In the genomic region with DNA sequence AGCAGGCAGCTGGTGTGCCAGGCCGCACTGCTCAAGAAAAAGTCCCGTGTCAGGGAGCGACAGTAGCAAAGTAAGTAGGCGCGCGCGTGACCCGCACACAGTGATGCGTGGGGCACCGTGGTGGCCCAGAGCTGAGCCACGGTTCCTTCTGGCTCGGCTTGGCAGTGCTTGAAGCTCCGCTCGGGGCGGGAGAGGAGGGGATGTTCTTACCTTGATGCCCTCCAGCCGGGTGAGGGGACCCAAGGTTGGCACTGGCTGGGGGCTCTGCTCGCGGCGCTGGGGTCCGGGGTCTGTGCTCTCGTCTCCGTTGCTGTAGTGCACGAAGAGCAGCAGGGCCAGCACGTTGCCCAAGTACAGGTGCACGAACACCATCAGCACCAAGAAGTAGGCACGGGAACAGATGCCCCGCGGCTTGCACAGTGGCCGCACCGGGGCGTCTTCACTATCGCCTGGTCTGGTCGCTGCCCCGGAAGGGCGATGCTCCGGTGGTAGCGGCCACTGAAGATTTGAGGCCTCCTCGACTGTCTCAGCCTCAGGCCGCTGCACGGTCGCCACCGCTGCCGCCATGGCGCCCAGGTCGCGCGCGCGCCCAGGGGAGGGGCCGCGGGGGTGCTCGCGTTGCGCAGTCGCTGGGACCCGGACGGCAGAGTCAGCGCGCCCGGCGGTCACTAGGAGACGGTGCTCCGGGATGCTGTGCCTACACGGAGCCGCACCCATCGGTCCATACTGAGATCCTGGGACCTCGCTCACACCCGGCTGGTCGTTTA, we compare ENCODE assay signal across 8 mouse cellular contexts. TPM values are rescaled to one million over a fixed set of nuclear protein-coding genes. Genes with fewer than 3 reads are reported as not detected.
DNase-seq lines count a peak whose midpoint lies in the region; ATAC-seq lines count a peak whose summit lies in the region.

Gene P4htm (minus strand): TSS at position 670 of the 767 bp plus-strand sequence.

- no peak within 1 kb of the TSS for H3K27ac ChIP-seq in embryonic facial prominence, embryonic 11.5 days (replicated peaks; ENCODE audit: low read depth, low read length)
- no peak within 1 kb of the TSS; the same call in 1 of the 2 replicates for H3K27ac ChIP-seq in kidney, embryonic 14.5 days (ENCODE audit: low read depth, low read length)
- H3K27ac ChIP-seq in liver, embryonic 11.5 days (ENCODE audit: low read depth, low read length): no peak within 1 kb of the TSS
- no peak within 1 kb of the TSS for H3K27ac ChIP-seq in stomach, embryonic 14.5 days (ENCODE audit: low read length)

- peak within 1 kb of the TSS; percentile 72 for H3K9ac ChIP-seq in embryonic facial prominence, embryonic 11.5 days (replicated peaks; ENCODE audit: low read length)
- peak within 1 kb of the TSS; percentile 76 for H3K9ac ChIP-seq in kidney, embryonic 14.5 days (ENCODE audit: low read depth, low read length)
- peak within 1 kb of the TSS; percentile 61 for H3K9ac ChIP-seq in liver, embryonic 11.5 days (ENCODE audit: low read depth, low read length)
- peak within 1 kb of the TSS; percentile 45; the same call in 1 of the 2 replicates for H3K9ac ChIP-seq in stomach, embryonic 14.5 days (replicated peaks; ENCODE audit: low read depth, low read length)

- no peaks in the 10 kb centered on the region for H3K27me3 ChIP-seq in embryonic facial prominence, embryonic 11.5 days (ENCODE audit: control insufficient read depth, insufficient read depth, low read length)
- H3K27me3 ChIP-seq in kidney, embryonic 14.5 days (ENCODE audit: control insufficient read depth, insufficient read depth, low read length): no peaks in the 10 kb centered on the region
- no peaks in the 10 kb centered on the region for H3K27me3 ChIP-seq in liver, embryonic 11.5 days (replicated peaks; ENCODE audit: control insufficient read depth, insufficient read depth, low read length)
- no peaks in the 10 kb centered on the region for H3K27me3 ChIP-seq in stomach, embryonic 14.5 days (ENCODE audit: control insufficient read depth, insufficient read depth, low read length)

- DNase-seq in left cerebral cortex, adult 18-20 months (ENCODE audit: low spot score in 2 of 2): peak; percentile 74 to 87
- no peak for DNase-seq in left cerebral cortex, adult 11 months (ENCODE audit: low spot score)
- DNase-seq in embryonic facial prominence, embryonic 11.5 days (ENCODE audit: low spot score): peak; percentile 79
- peak; percentile 43 for DNase-seq in heart, adult 8-10 months (ENCODE audit: low spot score)
- peak; percentile 69 for DNase-seq in liver, embryonic 11.5 days (ENCODE audit: low spot score)

- H3K9me3 ChIP-seq in embryonic facial prominence, embryonic 11.5 days (replicated peaks; ENCODE audit: control insufficient read depth, low read length): no peaks in the 10 kb centered on the region
- no peaks in the 10 kb centered on the region for H3K9me3 ChIP-seq in kidney, embryonic 14.5 days (ENCODE audit: control insufficient read depth, low read length)
- H3K9me3 ChIP-seq in liver, embryonic 11.5 days (ENCODE audit: control insufficient read depth, low read length): no peaks in the 10 kb centered on the region
- H3K9me3 ChIP-seq in stomach, embryonic 14.5 days (ENCODE audit: control insufficient read depth, low read depth, low read length): no peaks in the 10 kb centered on the region

- H3K4me1 ChIP-seq in embryonic facial prominence, embryonic 11.5 days (ENCODE audit: control insufficient read depth, insufficient read depth, low read length): no peaks in the 10 kb centered on the region
- no peaks in the 10 kb centered on the region for H3K4me1 ChIP-seq in kidney, embryonic 14.5 days (ENCODE audit: control insufficient read depth, insufficient read depth, low read length)
- peaks cover 9% of the 10 kb centered on the region; the same call in 1 of the 2 replicates for H3K4me1 ChIP-seq in liver, embryonic 11.5 days (replicated peaks; ENCODE audit: control insufficient read depth, insufficient read depth, low read length)
- H3K4me1 ChIP-seq in stomach, embryonic 14.5 days (ENCODE audit: control insufficient read depth, insufficient read depth, low read length): no peaks in the 10 kb centered on the region

- H3K4me3 ChIP-seq in embryonic facial prominence, embryonic 11.5 days (ENCODE audit: low read depth, low read length): peak within 1 kb of the TSS; percentile 63
- peak within 1 kb of the TSS; percentile 75 for H3K4me3 ChIP-seq in kidney, embryonic 14.5 days (ENCODE audit: low read length)
- H3K4me3 ChIP-seq in liver, embryonic 11.5 days (ENCODE audit: low read depth, low read length): peak within 1 kb of the TSS; percentile 64
- H3K4me3 ChIP-seq in stomach, embryonic 14.5 days (ENCODE audit: low read depth, low read length): peak within 1 kb of the TSS; percentile 60

- peak within 1 kb of the TSS; percentile 81 for H3K4me2 ChIP-seq in embryonic facial prominence, embryonic 11.5 days (ENCODE audit: low read depth, low read length)
- peak within 1 kb of the TSS; percentile 93 for H3K4me2 ChIP-seq in kidney, embryonic 14.5 days (replicated peaks; ENCODE audit: low read depth, low read length)
- peak within 1 kb of the TSS; percentile 89 for H3K4me2 ChIP-seq in liver, embryonic 11.5 days
- peak within 1 kb of the TSS; percentile 87 for H3K4me2 ChIP-seq in stomach, embryonic 14.5 days (replicated peaks; ENCODE audit: low read depth, low read length)

- 2% methylated on average over 69 of the region's 69 CpGs for WGBS in embryonic facial prominence, embryonic 11.5 days
- 2% methylated on average over 66 of the region's 69 CpGs for WGBS in kidney, embryonic 14.5 days
- 5% methylated on average over 69 of the region's 69 CpGs for WGBS in liver, embryonic 11.5 days
- 3% methylated on average over 69 of the region's 69 CpGs for WGBS in stomach, embryonic 14.5 days

- peak; percentile 86 for ATAC-seq in embryonic facial prominence, embryonic 11.5 days (replicated peaks; ENCODE audit: insufficient number of reproducible peaks, low FRiP score, low TSS enrichment, low read depth)
- peak; percentile 82 for ATAC-seq in kidney, embryonic 14.5 days (ENCODE audit: low FRiP score, low TSS enrichment)
- ATAC-seq in liver, embryonic 11.5 days (replicated peaks; ENCODE audit: low FRiP score): peak; percentile 64
- peak; percentile 45 for ATAC-seq in monocyte, adult 5-6 weeks (replicated peaks; ENCODE audit: insufficient number of reproducible peaks, low FRiP score, low TSS enrichment, poor library complexity, severe bottlenecking)
- peak; percentile 86; the same call in 1 of the 2 replicates for ATAC-seq in stomach, embryonic 14.5 days (ENCODE audit: insufficient number of reproducible peaks, insufficient read depth, low FRiP score, low read depth)

- no peaks in the 10 kb centered on the region for H3K36me3 ChIP-seq in embryonic facial prominence, embryonic 11.5 days (replicated peaks; ENCODE audit: control insufficient read depth, insufficient read depth, low read depth, low read length)
- no peaks in the 10 kb centered on the region for H3K36me3 ChIP-seq in kidney, embryonic 14.5 days (ENCODE audit: control insufficient read depth, insufficient read depth, low read length)
- no peaks in the 10 kb centered on the region for H3K36me3 ChIP-seq in liver, embryonic 11.5 days (ENCODE audit: control insufficient read depth, insufficient read depth, low read length)
- H3K36me3 ChIP-seq in stomach, embryonic 14.5 days (ENCODE audit: control insufficient read depth, insufficient read depth, low read length): no peaks in the 10 kb centered on the region

RNA-seq across cellular contexts. Expression of gene P4htm, which starts in this region (rescaled TPM):
- total RNA-seq in left cerebral cortex, adult 18-20 months (2021): 10 to 100 TPM; 91.8 to 92.3 TPM
- polyA plus RNA-seq in embryonic facial prominence, embryonic 11.5 days (2014; fragmentation: Nextera tagmentation; extraction: Ambion mirVana): 6.4 and 8.1 TPM in 2 replicates
- total RNA-seq in heart, adult 8-10 months (2022): 10 to 100 TPM; 13.0 to 23.5 (median 14.6) TPM
- 7.5 and 7.7 TPM in 2 replicates for polyA plus RNA-seq in kidney, embryonic 14.5 days (2014; fragmentation: Nextera tagmentation; extraction: Ambion mirVana)
- polyA plus RNA-seq in liver, embryonic 11.5 days (2014; fragmentation: Nextera tagmentation; extraction: Ambion mirVana): 2.1 and 2.5 TPM in 2 replicates
- 0.75 to 2.6 TPM (median 0.87 TPM) in 3 replicates for total RNA-seq in monocyte, adult 5-6 weeks (2017)
- polyA plus RNA-seq in stomach, embryonic 14.5 days (2014; fragmentation: Nextera tagmentation; extraction: Ambion mirVana): 6.1 and 6.2 TPM in 2 replicates
